Mouse (Mus musculus) kidney, adult 11 months (tissue): ENCODE measurements around the gene Hist1h2aa.

Experiments used
- DNase-seq: peaks from one replicate; pipeline ENCODE4 v3.0.0; 2022

The Hist1h2aa gene

GRCm38 (mm10) chr13:23934211-23934520, at the start of gene Hist1h2aa:
TSS of gene Hist1h2aa (plus strand) at chr13:23934462.
- DNase-seq: no peak

- DNase-seq: no peak
Observed at GRCm38 (mm10) chr13:23885540-23885939, 48.7 kb upstream of the Hist1h2aa start.

GRCm38 (mm10) chr13:23887026-23887725, 47.1 kb upstream of the Hist1h2aa start:
- DNase-seq: no peak

DNA sequence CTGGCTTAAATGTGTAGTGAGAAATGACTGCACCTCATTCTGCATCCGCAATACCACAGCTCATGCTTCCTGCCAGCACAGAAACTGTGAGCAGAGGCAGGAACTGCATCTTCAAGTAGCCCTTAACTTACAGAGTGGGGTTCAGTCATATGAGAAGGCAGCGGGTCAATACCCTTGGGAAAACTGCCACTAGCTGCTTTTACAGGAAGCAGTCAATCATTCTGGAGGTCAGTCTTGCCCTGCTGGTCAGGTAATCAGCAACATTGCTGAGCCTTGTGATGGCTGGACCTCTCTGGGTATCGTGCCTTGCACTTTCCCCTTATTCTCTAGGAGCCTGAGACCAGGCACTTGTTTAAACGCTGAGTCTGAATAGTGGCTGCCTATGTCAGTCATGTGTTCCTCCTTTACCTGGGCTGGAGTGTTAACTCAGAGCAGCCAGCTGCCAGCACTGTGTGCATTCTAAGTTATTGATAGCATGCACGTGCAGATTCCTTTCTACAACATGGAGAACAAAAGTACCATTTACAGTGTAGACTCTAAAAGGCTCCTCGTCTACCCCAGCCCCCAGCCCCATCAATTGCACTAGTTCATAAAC, 45.2 kb upstream of the Hist1h2aa start:
- DNase-seq: peak; percentile 77

DNA sequence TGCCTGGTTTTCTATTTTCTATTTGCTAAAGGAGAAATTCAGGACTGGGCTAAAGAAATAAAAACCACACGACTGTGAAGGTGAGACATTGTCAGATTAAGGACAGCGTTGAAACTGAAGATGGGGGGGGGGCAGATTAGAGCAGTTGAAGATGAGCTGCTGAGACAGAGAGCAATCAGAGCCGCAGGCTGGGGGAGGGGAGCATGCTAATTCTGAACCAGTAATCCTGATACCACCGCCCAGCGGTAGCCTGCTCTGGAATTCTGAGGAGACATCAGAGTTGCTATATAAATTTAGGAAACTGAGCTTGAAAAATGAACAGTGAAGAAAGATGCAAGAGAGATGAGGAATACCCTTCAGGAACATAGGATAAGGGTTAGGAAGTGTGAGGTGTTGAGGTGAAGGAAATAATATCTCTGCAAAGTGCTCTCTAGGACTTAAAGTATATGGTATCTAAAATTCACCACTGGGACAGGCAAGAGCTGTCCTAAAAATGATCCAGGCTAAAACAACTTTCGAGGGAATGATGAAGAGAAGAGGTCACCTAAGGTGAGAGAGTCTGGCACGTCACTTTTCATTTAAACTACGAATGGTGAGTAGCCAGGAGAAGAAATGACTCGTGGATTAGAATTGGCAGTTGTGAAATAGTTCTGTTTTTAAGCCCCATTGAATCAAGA, 41.5 kb upstream of the Hist1h2aa start:
- DNase-seq: no peak

- no peak for DNase-seq
Observed at GRCm38 (mm10) chr13:23893269-23893593, 41.0 kb upstream of the Hist1h2aa start.

GRCm38 (mm10) chr13:23898242-23898641, 36.0 kb upstream of the Hist1h2aa start:
- no peak for DNase-seq

GRCm38 (mm10) chr13:23906906-23907305, 27.4 kb upstream of the Hist1h2aa start:
- DNase-seq: no peak

- DNase-seq: no peak
Observed at GRCm38 (mm10) chr13:23910121-23910520, 24.1 kb upstream of the Hist1h2aa start.

- DNase-seq: no peak
Observed at GRCm38 (mm10) chr13:23911335-23911734, 22.9 kb upstream of the Hist1h2aa start.

DNA sequence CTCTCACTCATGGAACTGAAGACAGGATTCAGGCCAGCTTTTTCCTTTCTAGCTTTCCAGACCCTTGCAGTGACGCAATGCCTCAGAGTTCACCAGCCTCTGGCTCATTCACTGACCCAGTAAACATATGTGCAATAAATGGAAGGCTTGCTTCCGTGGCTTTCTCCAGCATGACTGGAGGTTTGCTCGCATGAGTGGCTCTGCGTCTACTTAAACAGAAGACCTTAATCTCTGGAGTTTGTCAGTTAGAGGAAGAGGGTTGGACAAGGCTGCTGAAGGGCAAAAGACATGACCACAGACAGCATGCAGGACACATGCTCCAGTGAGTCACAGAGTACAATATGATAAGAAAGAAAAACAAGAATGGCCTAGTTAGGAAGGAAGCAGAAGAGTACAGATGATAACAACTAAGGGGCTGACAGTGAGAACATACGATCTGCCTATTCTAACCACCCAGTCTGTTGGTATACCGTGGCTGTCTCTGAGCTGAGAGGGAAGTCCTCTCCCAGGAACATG, 20.4 kb upstream of the Hist1h2aa start:
- DNase-seq: peak; percentile 21

GRCm38 (mm10) chr13:23914376-23915167, 19.7 kb upstream of the Hist1h2aa start, which contains the start of gene Slc17a4:
TSS of gene Slc17a4 (minus strand) at chr13:23915009.
- DNase-seq: peak; percentile 23

DNA sequence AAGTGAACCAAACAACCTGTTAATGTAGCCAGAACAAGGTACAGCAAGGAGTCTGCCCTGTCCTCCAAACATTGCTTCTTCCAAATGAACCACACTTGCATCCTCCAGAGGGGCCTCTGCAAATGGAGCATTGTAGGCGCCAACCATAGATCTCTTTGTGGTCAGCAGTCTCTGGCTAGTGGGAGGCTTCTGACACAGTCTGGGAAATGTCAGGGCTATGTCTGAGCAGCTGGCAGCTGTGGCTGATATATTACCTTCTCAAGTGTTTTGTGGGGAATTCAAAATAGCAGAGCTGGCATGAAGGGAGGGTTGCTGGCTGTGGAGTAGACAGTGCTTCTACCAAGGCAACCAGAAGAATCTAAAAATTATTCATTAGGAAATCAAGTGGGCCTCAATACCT, 18.1 kb upstream of the Hist1h2aa start:
- DNase-seq: no peak

DNA sequence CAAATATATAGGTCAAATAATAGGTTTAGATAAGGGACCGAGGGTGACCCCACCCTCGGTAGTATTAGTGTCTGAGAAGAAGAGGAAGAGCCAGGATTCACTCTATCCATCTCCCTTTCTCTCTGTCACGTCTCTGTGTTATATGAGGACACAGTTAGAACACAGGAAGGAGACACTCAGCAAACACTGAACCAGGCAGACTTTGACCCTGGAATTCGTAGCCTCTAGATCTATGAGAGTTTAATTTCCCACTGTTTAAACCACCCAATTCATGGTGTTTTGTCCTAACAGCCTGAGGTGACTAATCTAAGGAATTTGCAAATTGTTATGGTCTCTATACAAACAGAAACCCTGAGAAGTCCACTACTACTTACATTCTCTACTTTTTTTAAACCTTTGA, 16.6 kb upstream of the Hist1h2aa start:
- DNase-seq: peak; percentile 15

DNA sequence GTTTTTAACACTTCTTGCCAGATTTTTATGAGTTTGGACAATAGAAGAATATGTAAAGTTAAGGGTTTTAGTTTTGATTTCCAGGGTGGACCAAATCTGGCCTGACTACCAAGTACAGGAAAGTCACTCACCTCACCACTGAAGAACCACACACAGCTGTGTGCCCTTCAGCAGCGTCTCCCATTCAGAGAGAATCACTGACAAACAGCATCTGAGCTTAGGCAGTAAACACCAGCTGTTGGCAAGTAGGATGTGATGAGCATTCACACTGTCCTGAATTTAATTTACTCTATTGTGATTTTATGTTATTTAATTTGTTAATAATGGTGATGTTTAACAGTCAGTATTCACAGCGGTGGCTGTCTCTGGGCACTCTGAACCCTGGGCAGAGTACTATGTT, 8.5 kb upstream of the Hist1h2aa start:
- DNase-seq: no peak

DNA sequence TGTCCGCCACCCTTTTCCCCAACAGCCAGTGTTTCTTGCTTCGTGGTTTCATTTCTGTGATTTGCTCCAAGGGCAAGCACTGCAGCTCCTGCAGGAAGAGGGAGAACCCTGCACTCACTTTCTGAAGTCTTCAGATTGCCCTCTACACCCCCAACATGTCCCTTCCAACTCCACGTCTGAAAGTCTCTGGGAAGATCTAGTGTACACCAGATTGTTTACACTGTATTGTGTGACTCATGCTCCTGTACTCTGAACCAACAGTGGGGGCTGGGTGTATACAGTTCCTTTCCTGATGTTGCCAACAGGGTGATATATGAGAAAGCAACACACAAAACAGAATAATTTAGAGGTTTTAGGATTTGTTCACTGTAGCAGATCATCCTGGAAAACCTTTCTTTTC, 5.6 kb upstream of the Hist1h2aa start:
- no peak for DNase-seq

DNA sequence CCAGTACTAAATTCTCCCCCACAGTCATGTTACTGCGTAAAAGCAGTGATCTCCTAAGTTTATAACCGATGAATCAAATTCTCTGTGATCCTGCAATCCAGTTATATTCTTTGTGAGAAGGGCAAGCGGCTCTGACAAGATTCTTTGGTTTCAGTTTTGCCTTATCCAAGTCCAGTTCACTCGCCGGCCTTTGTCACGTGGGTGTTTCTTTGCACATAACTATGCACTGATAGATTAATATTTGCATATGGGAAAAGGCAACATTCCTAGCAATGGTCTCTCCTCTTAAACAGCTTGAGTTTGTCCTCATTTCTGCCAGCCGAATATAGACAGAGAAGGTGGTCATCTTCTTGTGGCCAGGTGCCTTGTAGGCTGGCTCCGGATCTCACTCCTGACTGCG, 3.8 kb upstream of the Hist1h2aa start:
- no peak for DNase-seq

- no peak for DNase-seq
Observed at GRCm38 (mm10) chr13:23930904-23931303, 3.4 kb upstream of the Hist1h2aa start.

DNA sequence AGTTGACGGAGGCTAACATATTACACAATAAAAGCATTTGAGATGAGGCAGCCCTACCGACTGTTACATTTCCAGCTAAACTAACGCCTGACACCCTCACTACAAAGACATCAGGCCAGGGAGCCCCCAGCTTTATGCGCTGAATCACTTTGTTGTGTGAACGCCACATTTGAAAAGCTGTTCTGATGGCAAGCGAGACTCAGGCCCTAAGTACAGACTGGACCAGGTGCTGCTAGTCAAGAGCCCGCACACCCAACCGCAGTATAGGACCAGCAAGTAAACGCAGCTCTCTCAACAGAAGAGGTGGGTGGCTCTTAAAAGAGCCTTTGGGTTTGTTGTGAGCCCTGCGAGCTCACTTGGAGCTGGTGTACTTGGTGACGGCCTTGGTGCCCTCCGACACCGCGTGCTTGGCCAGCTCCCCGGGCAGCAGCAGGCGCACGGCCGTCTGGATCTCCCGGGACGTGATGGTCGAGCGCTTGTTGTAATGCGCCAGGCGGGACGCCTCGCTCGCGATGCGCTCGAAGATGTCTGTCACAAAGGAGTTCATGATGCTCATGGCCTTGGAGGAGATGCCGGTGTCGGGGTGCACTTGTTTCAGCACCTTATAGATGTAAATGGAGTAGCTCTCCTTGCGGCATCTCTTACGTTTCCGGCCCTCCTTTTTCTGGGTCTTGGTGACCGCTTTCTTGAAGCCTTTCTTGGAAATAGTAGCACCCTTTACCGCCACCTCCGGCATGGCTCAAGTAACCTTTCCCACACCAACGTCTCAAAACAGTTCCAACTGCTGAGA, 646 bp upstream of the Hist1h2aa start, which contains the start of gene Hist1h2ba:
Gene Hist1h2ba, minus strand, starts transcription at position 736 of the 790 bp plus-strand sequence.
- DNase-seq: no peak

- DNase-seq: peak; percentile 9
Observed at GRCm38 (mm10) chr13:23938699-23939098, 4.4 kb downstream of the Hist1h2aa start.

DNA sequence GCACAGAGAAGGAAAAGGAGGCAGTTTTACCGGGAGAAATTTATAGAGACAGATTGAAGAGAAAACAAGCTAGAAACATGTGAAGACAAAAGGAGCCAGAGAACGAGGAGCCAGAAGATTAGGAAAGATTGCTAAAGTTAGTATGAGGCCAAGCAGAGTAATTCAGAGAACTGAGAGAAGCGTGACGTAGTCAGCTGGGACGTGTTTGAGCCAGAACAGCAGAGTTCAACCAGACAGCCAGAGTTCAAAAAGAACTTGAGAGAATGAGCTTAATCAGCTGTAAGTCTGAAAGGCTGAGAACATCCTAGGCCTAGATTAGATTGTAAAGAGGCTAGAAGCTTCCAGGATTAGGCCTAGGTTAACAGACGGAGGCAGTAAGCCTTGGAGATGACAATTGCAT, 6.0 kb downstream of the Hist1h2aa start:
- peak; percentile 5 for DNase-seq

DNA sequence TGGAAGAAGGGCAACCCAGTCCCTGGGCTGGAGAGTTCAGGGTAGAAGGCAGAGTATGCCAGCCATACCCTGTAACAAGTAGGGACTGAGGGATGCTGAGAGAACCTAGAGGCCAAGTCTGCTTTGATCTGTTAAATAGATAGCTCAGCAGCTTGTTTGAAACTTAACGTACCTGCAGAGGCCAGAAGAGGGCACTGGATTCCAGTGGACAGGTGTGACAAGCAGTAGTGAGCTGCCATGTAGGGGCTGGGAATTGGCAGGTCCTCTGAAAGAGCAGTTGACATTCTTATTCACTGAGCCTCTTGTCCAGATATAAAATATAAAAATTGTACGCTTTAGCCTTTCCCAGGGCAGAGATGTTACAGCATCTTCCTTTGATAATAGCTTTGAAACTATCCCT, 8.6 kb downstream of the Hist1h2aa start:
- no peak for DNase-seq
